Mouse (Mus musculus) heart, embryonic 15.5 days (tissue): Measurements from ENCODE around the gene Gm8897. TPM values are rescaled to one million over a fixed set of nuclear protein-coding genes. Genes with fewer than 3 reads are reported as not detected.
"Not testable (repeated sequence)": the region's sequence is repeated elsewhere in the genome, so short reads cannot be mapped to it uniquely, and the experiment has no call there.

Experiments used
- ATAC-seq: fragments of 200-750 bp; cut with Nextera tagmentation; replicated peaks from 2 replicates; pipeline ENCODE4 v1.8.0; 2017; ENCODE audit warnings: low read depth, moderate TSS enrichment; ENCODE audit not compliant: insufficient number of reproducible peaks, insufficient read depth, low FRiP score
- H3K27ac ChIP-seq: fragments of 300-500 bp; sonication (generic); 2 replicates; pipeline ENCODE4 v1.5.1; 2015; ENCODE audit warnings: mild to moderate bottlenecking, inconsistent platforms
- H3K27me3 ChIP-seq: fragments of 300-500 bp; sonication (generic); 2 replicates; pipeline ENCODE4 v1.6.1; 2015; ENCODE audit warnings: inconsistent platforms
- H3K36me3 ChIP-seq: fragments of 300-500 bp; sonication (generic); 2 replicates; pipeline ENCODE4 v1.6.1; 2015; ENCODE audit warnings: mild to moderate bottlenecking, inconsistent platforms
- H3K4me1 ChIP-seq: fragments of 300-500 bp; sonication (generic); replicated peaks from 2 replicates; pipeline ENCODE4 v1.6.1; 2015; ENCODE audit warnings: inconsistent platforms
- H3K4me2 ChIP-seq: fragments of 300-500 bp; sonication (generic); 2 replicates; pipeline ENCODE4 v1.6.1; 2015; ENCODE audit warnings: inconsistent platforms, mild to moderate bottlenecking, moderate library complexity
- H3K4me3 ChIP-seq: fragments of 300-500 bp; sonication (generic); 2 replicates; pipeline ENCODE4 v1.5.1; 2015; ENCODE audit warnings: mild to moderate bottlenecking, inconsistent platforms
- H3K9ac ChIP-seq: fragments of 300-500 bp; sonication (generic); 2 replicates; pipeline ENCODE4 v1.6.1; 2015; ENCODE audit warnings: mild to moderate bottlenecking, inconsistent platforms
- H3K9me3 ChIP-seq: fragments of 300-500 bp; sonication (generic); replicated peaks from 2 replicates; pipeline ENCODE4 v1.6.1; 2016; ENCODE audit warnings: inconsistent platforms
- WGBS: fragments of 180-500 bp; shearing (Covaris S2); methylation state at CpG from one replicate; pipeline ENCODE4 v1.1.7; 2015; ENCODE audit warnings: mixed read lengths; 5-methylcytosine and 5-hydroxymethylcytosine counted together
- polyA plus RNA-seq: library from polyadenylated mRNA; unstranded; fragments of >200 nt; fragmentation: Nextera tagmentation; extraction: Ambion mirVana; gene quantifications from 2 replicates; pipeline ENCODE4 v1.2.1, GENCODE M21; 2015

Gene Gm8897
- polyA plus RNA-seq: not detected in 2 replicates

GRCm38 (mm10) chr5:11416118-11416517 is at the start of gene Gm8897:
TSS of gene Gm8897 (plus strand) at chr5:11416418.
- H3K9ac ChIP-seq, ATAC-seq, H3K4me2 ChIP-seq, H3K4me1 ChIP-seq, H3K4me3 ChIP-seq, H3K27me3 ChIP-seq, H3K36me3 ChIP-seq, H3K9me3 ChIP-seq, H3K27ac ChIP-seq: not testable (repeated sequence)
- WGBS: 59% methylated on average over 2 of the region's 2 CpGs

GRCm38 (mm10) chr5:11416691-11417090 is 473 bp downstream of the Gm8897 start:
- H3K4me1 ChIP-seq, H3K27ac ChIP-seq, H3K4me3 ChIP-seq, H3K4me2 ChIP-seq, H3K36me3 ChIP-seq, H3K9ac ChIP-seq, H3K27me3 ChIP-seq, H3K9me3 ChIP-seq, ATAC-seq: not testable (repeated sequence)
- 38% methylated on average over 1 of the region's 1 CpGs for WGBS

Other genes with a start within 250 kb of the Gm8897 start
- not detected in 2 replicates for gene Gm5861, start 233.3 kb upstream of the Gm8897 start, polyA plus RNA-seq
- not detected in 2 replicates for gene Gm8890, start 160.4 kb upstream of the Gm8897 start, polyA plus RNA-seq
- not detected in 2 replicates for gene Speer1, start 74.9 kb upstream of the Gm8897 start, polyA plus RNA-seq
- not detected in 2 replicates for gene Gm8906, start 86.3 kb downstream of the Gm8897 start, polyA plus RNA-seq
- not detected in 2 replicates for gene Gm6460, start 178.5 kb downstream of the Gm8897 start, polyA plus RNA-seq